Mouse (Mus musculus) neural tube, postnatal 0 days (tissue): ENCODE results near the gene Btf3l4. TPM values are rescaled to one million over a fixed set of nuclear protein-coding genes. Genes with fewer than 3 reads are reported as not detected.

Source experiments
- polyA plus RNA-seq: library from polyadenylated mRNA; unstranded; fragments of >200 nt; fragmentation: Nextera tagmentation; extraction: Ambion mirVana; gene quantifications from 2 replicates; pipeline ENCODE4 v1.2.1, GENCODE M21; 2015

Gene Btf3l4
- 120 and 122 TPM in 2 replicates for polyA plus RNA-seq

GRCm38 (mm10) chr4:108832916-108833827 lies at the start of gene Btf3l4:
Gene Btf3l4 (minus strand): TSS chr4:108833614.

DNA sequence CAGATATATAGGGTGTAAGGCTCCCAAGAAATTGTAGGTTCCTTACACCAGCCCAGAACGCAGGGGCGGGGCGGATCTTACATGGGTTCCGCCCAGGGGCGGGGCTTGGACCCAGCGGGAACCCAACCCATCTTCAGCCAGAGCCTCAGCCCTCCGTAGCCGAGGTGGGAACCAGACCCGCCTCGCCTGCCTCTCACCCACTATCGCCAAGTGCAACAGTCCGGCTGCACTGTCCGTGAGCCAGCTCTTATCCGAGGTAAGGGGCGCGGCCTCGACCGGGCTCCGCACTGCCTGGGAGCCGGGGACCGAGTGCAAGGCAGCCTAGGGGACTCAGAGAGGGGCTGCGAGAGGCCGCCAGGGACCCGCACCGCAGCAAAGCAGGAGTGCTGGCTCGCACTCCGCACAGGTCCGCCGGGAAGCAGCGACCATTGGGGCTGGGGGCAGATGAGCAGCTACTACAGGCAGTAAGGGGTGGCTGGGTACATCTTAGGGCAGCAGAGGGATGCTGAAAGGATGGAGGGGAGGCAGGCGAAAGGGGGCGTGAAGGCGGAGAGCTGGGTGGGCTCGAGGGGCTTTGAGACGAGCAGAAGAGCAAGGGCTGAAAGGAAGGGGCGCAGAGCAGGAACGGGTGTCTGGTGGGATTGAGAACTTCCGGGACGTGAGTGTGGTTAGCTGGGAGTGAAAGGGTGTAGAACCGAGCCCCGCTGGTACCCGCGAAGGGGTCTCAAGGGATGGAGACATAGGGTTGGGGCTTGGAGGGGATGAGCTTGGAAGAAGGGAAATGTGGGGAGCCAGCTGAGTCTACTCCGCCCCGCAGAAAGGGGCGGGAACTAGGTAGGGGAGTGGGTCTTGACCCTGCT lies 45.8 kb upstream of the Btf3l4 start, which contains the start of gene Rab3b:
Gene Rab3b (plus strand): TSS at position 101 of the 860 bp plus-strand sequence.

GRCm38 (mm10) chr4:108848505-108848848 lies 15.1 kb upstream of the Btf3l4 start, which contains the start of gene A730015C16Rik:
Gene A730015C16Rik (minus strand): TSS chr4:108848619.

GRCm38 (mm10) chr4:108847715-108848504 lies 14.5 kb upstream of the Btf3l4 start, which contains the start of gene Kti12:
Gene Kti12 (plus strand): TSS chr4:108847785.

DNA sequence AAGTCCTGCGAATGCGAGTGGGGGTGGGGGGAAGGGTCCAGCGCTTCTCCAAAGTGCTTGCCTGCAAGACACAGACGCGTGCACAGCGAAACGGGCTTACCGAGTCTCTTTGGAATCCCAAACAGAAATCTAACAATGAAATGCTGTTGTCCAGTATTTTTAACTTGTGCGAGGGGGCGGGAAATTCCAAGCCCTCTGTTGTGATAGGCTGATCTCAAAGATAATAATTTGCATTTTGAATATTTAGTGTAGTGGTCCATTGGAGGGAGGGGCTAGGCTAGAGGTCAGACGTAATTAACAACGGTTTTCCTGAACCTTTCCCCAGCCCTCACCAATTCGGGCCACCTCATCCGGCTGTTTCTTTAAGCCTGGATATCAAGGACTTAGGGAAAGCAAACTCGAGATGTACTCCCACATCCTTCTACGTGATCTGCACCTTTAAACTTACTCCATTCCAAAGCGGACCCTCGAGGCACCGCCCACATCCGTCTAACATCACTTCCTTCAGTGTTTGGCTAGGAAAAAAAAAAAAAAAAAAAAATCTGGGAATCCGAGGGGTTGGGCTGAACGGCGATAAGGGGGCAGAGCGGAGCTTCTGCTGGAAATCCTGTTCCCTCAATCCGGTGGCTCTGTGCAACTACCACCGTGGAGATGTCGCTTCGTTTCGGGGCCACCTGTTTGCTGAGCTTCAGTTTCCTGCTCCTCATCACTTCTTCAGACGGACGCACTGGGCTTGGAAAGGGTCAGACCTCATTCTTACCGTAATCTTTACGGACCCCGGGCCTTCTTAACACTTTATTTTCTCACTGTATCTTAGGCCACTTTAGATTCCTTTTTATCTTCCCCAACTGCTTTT lies 929 bp upstream of the Btf3l4 start, which contains the start of gene Txndc12:
Gene Txndc12 (plus strand): TSS at position 487 of the 856 bp plus-strand sequence.

DNA sequence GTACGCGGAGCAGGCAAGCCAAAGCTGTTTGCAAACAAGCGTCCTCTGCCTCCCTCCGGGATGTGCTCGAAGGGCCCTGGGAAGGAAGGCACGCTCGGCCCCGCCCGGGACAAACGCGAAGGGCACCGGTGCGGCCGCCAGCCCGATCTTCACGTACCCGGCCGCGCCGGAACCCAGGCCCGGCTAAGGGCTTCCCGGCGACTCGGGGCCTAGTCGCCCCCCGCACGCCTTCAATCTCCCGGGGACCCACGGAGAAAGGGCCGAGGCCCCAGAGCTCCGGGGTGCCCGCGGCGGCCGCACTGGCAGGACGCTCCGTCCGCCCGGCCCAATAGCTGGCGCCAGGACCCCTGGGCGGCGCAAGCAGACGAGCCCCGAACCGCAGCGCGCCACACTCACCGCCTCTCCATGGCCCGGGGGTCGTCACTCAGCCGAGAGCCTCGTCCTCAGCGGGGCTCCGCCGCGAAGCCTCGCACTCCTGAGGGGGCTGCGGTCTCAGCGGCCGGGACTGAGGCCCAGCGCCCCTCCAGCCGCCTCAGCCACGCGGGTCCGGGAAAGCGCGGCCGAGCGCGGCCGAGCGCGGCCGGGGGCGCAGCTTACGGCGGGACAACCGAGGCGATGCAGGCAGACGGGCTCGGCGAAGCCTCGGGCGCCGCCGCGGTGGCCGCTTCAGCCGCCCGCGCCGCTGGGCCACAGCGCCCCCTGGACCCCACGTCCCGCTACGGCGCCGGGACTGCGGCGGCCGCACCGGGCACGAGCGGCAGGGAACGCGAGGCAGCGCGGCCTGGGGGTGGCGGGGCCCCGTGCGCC lies 53.2 kb downstream of the Btf3l4 start, which contains the start of gene Zfyve9:
Gene Zfyve9 (minus strand): TSS at position 742 of the 807 bp plus-strand sequence.

Other genes starting within 250 kb of the Btf3l4 start
- 13.5 and 15.7 TPM in 2 replicates for gene Cc2d1b, start 213.7 kb downstream of the Btf3l4 start, polyA plus RNA-seq
- gene 3110021N24Rik, start 114.0 kb downstream of the Btf3l4 start, polyA plus RNA-seq: 3.3 and 4.0 TPM in 2 replicates
- 9.6 and 10.5 TPM in 2 replicates for gene Zfyve9, start 52.8 kb downstream of the Btf3l4 start, polyA plus RNA-seq
- 72.6 and 77.5 TPM in 2 replicates for gene Txndc12, start 987 bp upstream of the Btf3l4 start, polyA plus RNA-seq
- gene Kti12, start 14.2 kb upstream of the Btf3l4 start, polyA plus RNA-seq: 24.4 and 27.1 TPM in 2 replicates
- gene A730015C16Rik, start 15.0 kb upstream of the Btf3l4 start, polyA plus RNA-seq: 0.81 and 0.98 TPM in 2 replicates
- 333 and 342 TPM in 2 replicates for gene Rab3b, start 45.4 kb upstream of the Btf3l4 start, polyA plus RNA-seq
- gene Nrd1, start 167.0 kb upstream of the Btf3l4 start, polyA plus RNA-seq: 53.8 and 57.2 TPM in 2 replicates